Mouse (Mus musculus): ENCODE measurements at regions not wholly inside any gene's neighbourhood (a gene's known extent, or its start where the extent isn't known, plus 50 kb on each side); places are given as distances from the start of the nearest gene placed in this dataset.

- H3K4me1 ChIP-seq (replicated peaks) = no peaks in the 10 kb centered on the region
- H3K4me2 ChIP-seq = no peak overlapping the region
- no peaks in the 10 kb centered on the region for H3K9me3 ChIP-seq (replicated peaks)
- no peak overlapping the region for H3K4me3 ChIP-seq
- no peak for ATAC-seq (ENCODE audit: insufficient number of reproducible peaks, low FRiP score)
- H3K9ac ChIP-seq = no peak overlapping the region
- no peaks in the 10 kb centered on the region for H3K27me3 ChIP-seq (replicated peaks)
- H3K36me3 ChIP-seq = no peaks in the 10 kb centered on the region
- no peak overlapping the region for H3K27ac ChIP-seq (ENCODE audit: poor library complexity, severe bottlenecking)
- 66% methylated on average over 4 of the region's 4 CpGs for WGBS
These were observed 430.6 kb downstream of the Dmac1 start for GRCm38 (mm10) chr4:74847332-74848053.

DNA sequence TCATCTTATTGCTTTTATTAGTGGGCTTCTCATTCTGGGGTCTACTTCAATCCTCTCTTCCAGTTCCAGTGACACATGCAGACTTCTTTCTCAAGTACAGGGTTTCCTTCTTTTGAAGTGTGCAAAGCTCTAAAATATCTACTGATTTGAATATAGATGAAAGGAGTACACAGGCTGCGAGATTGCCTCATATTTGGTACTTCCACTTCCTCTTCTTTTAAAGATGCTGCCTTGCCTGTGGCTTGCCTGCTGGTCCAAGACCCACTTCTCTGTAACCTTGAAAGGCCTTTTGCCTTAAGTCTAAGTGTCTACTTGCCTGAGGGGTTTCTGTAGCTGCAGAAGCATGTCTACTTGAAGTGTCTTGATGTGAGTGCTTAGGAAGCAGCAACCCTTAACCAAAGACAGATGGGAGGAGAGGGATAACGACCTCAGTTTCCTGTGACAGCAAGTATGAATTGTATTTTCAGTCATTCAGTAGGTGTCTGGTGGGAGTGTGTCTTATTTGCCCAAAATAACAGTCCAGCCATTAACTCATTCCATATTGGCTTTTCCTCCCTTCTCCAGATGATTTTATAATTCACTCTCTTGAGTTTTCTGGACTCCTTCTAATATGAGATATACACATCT is 479.8 kb downstream of the Dmac1 start:
- H3K27me3 ChIP-seq (replicated peaks) = no peaks in the 10 kb centered on the region
- WGBS = 65% methylated on average over 2 of the region's 2 CpGs
- H3K27ac ChIP-seq (ENCODE audit: poor library complexity, severe bottlenecking) = no peak overlapping the region
- H3K4me2 ChIP-seq = no peak overlapping the region
- no peaks in the 10 kb centered on the region for H3K9me3 ChIP-seq (replicated peaks)
- H3K9ac ChIP-seq = no peak overlapping the region
- ATAC-seq (ENCODE audit: insufficient number of reproducible peaks, low FRiP score) = no peak
- no peaks in the 10 kb centered on the region for H3K4me1 ChIP-seq (replicated peaks)
- H3K4me3 ChIP-seq = no peak overlapping the region
- H3K36me3 ChIP-seq = no peaks in the 10 kb centered on the region

DNA sequence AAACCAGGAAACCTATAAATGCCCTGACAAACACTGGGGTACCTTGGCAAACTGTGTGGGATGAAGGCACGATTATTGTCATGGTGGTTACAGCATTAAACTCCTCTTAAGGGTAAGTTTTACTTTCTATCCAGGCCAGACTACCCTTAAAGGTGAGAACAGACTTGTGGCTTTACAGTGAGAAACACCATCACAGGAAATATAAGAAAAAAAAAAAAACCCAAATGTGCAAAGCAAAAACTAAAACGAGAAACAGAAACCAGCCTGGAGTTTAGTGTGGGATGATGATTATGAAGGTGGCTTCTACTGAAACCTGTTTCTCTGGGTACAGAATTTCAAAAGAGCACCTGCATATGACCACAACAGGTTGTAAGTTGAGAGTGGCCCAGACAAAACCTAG is 480.6 kb downstream of the Dmac1 start:
- no peak overlapping the region for H3K27ac ChIP-seq (ENCODE audit: poor library complexity, severe bottlenecking)
- ATAC-seq (ENCODE audit: insufficient number of reproducible peaks, low FRiP score) = no peak
- no peaks in the 10 kb centered on the region for H3K9me3 ChIP-seq (replicated peaks)
- H3K4me3 ChIP-seq = no peak overlapping the region
- H3K36me3 ChIP-seq = no peaks in the 10 kb centered on the region
- no peak overlapping the region for H3K9ac ChIP-seq
- no peaks in the 10 kb centered on the region for H3K27me3 ChIP-seq (replicated peaks)
- 74% methylated on average over 2 of the region's 2 CpGs for WGBS
- H3K4me2 ChIP-seq = no peak overlapping the region
- H3K4me1 ChIP-seq (replicated peaks) = no peaks in the 10 kb centered on the region

GRCm38 (mm10) chr4:74796676-74797075 is 481.4 kb downstream of the Dmac1 start:
- H3K36me3 ChIP-seq = no peaks in the 10 kb centered on the region
- H3K9me3 ChIP-seq (replicated peaks) = no peaks in the 10 kb centered on the region
- no peak overlapping the region for H3K4me3 ChIP-seq
- no peaks in the 10 kb centered on the region for H3K27me3 ChIP-seq (replicated peaks)
- no peak overlapping the region for H3K4me2 ChIP-seq
- ATAC-seq (ENCODE audit: insufficient number of reproducible peaks, low FRiP score) = no peak
- no peaks in the 10 kb centered on the region for H3K4me1 ChIP-seq (replicated peaks)
- H3K9ac ChIP-seq = no peak overlapping the region
- no peak overlapping the region for H3K27ac ChIP-seq (ENCODE audit: poor library complexity, severe bottlenecking)

DNA sequence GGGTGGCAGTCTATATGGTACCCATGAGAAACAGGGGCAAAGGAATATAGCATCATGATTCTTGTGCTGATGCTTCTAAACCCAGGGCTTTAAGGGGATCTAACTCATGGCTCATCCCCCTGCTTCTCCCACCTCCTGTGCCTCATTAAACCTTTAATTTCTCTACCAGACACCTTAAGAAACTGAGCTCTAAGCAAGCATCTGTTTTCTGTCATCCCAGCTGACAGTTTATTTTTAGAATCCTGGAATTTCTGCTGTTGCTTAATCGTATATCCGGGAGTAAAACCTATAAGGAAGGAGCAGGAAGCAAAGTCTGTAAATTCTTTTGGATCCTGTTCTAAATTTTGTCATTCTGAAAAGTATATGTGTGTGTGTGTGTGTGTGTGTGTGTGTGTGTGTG is 505.7 kb downstream of the Kdm4c start:
- peak overlapping the region; percentile 23; the same call in 1 of the 2 replicates for H3K4me2 ChIP-seq
- ATAC-seq (ENCODE audit: insufficient number of reproducible peaks, low FRiP score) = no peak

DNA sequence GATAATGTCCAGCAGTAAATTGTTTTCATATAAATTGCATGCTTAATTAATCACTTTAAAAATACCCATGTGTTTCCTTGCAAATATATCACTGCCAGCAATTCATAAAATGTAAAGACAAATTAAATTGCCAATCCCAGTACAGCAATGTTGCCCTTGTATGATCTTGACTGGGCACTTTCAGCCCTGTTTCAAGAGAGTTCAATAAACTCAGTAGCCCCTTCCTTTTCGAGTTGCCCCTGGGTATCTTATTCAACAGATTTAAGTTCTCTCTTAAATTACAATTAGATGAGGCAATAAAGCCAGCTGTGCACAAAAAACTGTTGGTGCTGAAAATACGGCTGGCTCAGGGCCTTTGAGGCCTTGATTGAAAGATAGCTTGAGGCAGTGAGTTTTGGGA is 497.3 kb downstream of the Kdm4c start:
- H3K9ac ChIP-seq = no peak overlapping the region
- no peak for ATAC-seq (ENCODE audit: insufficient number of reproducible peaks, low FRiP score)

More for the DNA sequence above, 505.7 kb downstream of the Kdm4c start:
- Histone ChIP-seq H3K9ac (no peak overlapping the region), H3K27ac (ENCODE audit: poor library complexity, severe bottlenecking) (no peak overlapping the region), H3K27me3 (replicated peaks) (no peaks in the 10 kb centered on the region), H3K4me3 (no peak overlapping the region), H3K9me3 (replicated peaks) (no peaks in the 10 kb centered on the region), H3K4me1 (replicated peaks) (no peaks in the 10 kb centered on the region), H3K36me3 (no peaks in the 10 kb centered on the region)
- WGBS = 9% methylated on average over 2 of the region's 2 CpGs

More for the DNA sequence above, 497.3 kb downstream of the Kdm4c start:
- H3K4me2 ChIP-seq = no peak overlapping the region
- H3K27me3 ChIP-seq (replicated peaks) = no peaks in the 10 kb centered on the region
- no peak overlapping the region for H3K4me3 ChIP-seq
- WGBS = 70% methylated on average over 2 of the region's 2 CpGs
- H3K27ac ChIP-seq (ENCODE audit: poor library complexity, severe bottlenecking) = no peak overlapping the region
- peaks cover 4% of the 10 kb centered on the region; the same call in 1 of the 2 replicates for H3K9me3 ChIP-seq (replicated peaks)
- H3K36me3 ChIP-seq = no peaks in the 10 kb centered on the region
- H3K4me1 ChIP-seq (replicated peaks) = no peaks in the 10 kb centered on the region
